Mouse (Mus musculus) embryo, embryonic 11.5 days (tissue): ENCODE measurements around the gene Sec1.

Experiments used
- DNase-seq: peaks from one replicate; pipeline ENCODE4 v3.0.0-alpha.2; 2012; ENCODE audit warnings: low read depth, low spot score

The Sec1 gene

GRCm38 (mm10) chr7:45641391-45642040, 52.7 kb downstream of the Sec1 start:
- DNase-seq, result no peak

GRCm38 (mm10) chr7:45640191-45640957, 53.8 kb downstream of the Sec1 start:
- no peak for DNase-seq

- DNase-seq, result no peak
Observed at GRCm38 (mm10) chr7:45639561-45640027, 54.6 kb downstream of the Sec1 start, which contains the start of gene Mamstr. Mamstr (plus strand) TSS chr7:45639977.

GRCm38 (mm10) chr7:45638623-45639401, 55.4 kb downstream of the Sec1 start:
- DNase-seq, result peak; percentile 95

GRCm38 (mm10) chr7:45637710-45638109, 56.5 kb downstream of the Sec1 start:
- DNase-seq, result no peak

GRCm38 (mm10) chr7:45635711-45636688, 58.2 kb downstream of the Sec1 start:
- DNase-seq, result no peak

GRCm38 (mm10) chr7:45634946-45635681, 59.1 kb downstream of the Sec1 start:
- no peak for DNase-seq

GRCm38 (mm10) chr7:45632499-45632898, 61.7 kb downstream of the Sec1 start:
- DNase-seq, result no peak

GRCm38 (mm10) chr7:45630064-45630907, 63.9 kb downstream of the Sec1 start:
- no peak for DNase-seq

- peak; percentile 84 for DNase-seq
Observed at GRCm38 (mm10) chr7:45628364-45629294, 65.6 kb downstream of the Sec1 start.
